Mouse (Mus musculus) regulatory T cell (primary cell): Measurements from ENCODE around the gene Crkl.
"Not testable (repeated sequence)": the region's sequence is repeated elsewhere in the genome, so short reads cannot be mapped to it uniquely, and the experiment has no call there.

Source experiments
- in situ Hi-C: fragments of 300-600 bp; cut with MboI, MseI; formaldehyde crosslinking; loops from one replicate; pipeline ENCODE4 v1.15.1; 2025; ENCODE audit warnings: high pct_unique_total_duplicates

The Crkl gene

DNA sequence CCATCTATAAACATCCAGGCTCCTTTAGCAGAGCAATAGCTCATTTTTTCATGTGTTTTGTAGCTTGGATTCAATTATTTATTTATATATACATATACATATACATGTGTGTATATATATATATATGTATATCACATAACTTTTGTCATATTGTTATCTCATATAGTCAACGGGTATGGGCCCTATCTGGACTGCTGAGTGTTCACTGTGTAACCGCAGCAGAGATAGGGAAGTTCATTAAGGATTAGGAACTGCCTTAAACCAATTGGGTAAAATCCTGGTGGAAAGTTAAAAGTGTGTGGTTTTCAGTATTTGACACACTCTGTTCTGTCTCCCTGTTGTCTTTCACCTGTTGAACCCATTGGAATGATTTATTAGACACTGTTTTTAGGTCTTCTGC lies 29.7 kb downstream of the Crkl start:
- in situ Hi-C loops = no loop called here

DNA sequence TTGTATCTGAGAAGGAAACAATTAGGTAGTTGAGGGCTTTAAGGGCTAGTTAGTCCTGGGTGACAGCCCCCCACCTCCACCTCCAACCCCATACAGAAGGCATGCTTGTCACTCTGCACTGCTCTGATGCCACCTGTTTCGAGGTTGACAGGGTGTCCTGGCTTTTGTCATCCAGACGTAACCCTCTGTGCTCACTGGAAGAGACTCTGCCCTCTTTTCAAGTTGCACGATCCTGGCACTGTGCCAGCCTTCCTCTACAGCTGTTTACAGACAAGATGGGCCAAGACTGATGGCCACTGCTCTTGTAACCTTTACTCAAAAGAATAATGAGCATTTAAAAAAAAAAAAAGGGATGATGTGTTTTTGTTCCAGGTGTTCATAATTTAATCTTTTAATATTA lies 34.7 kb downstream of the Crkl start:
- in situ Hi-C loops = no loop called here

DNA sequence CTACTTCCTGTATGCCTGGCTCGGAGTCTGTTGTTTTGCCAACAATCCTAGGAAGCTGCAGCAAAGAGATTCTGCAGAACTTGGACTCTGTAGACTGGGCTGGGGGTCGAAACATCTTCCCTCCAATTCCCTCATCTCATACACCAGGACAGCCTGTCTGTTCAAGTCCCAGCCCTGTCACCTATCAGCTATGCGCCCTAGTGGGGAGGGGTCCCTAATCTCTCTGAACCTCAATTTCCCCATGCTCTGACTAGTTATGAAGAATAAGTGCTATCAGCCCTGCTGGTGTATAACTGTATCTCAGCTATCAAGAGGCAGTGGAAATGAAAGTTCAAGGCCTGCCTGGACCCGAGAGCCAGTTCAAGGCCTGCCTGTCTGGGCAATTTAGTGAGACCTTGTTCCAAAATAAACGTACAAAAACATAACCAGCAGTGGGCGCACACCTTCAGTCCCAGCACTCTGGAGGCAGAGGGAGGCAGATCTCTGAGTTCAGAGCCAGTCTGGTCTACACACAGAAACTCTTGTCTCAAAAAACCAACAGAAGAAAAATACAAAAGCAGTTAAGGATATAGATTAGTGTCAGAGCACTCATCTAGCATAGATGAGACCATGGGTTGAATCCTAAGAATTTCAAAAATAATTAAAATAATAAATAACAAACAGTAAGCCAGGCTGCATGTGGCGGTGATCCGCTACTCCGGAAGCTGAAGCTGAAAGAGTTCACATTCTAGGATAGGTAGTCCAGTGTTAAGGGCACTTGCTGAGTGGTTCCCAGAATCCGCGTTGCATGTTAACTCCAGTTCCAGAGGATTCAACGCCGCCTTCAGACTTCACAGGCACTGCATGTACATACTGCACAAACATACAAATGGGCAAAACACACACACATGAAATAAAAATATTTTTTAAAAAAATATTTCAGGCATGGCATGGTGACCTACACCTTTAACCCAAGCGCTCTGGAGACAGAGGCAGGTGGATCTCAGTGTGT lies 37.0 kb downstream of the Crkl start:
- in situ Hi-C loops = no loop called here

DNA sequence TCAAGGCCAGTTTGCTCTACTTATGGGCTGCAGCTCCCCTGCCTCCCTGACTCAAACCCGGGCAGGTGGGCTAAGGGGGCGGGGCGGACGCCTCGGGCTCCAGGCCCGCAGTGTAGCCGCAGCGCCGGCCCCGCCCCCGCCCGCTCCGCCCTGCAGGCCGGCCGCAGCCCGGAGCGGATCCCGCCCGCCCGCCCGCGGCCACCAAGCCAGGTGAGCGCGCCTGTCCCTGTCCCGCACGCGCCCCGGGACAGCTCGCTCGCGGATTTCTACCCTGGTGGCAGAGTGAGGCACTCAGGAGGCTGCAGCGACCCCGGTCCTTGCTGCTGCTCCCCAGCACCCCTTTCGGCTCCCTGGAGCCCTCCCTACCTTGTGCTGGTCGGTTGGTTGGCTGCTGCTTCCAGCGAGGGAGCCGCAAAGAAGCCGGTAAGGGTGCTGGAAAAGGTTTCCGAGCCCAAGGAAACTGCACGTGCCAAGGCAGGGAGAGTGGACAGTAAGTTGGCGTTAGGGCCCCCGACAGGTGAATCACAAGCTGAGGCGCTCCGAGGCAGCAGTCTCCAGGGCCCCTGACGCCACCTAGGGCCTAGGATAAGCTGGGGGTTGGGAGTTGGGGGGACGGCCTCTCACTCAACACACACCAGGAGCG lies 37.8 kb downstream of the Crkl start, which contains the start of gene Aifm3:
Aifm3 (plus strand) TSS at position 143 of the 643 bp plus-strand sequence.
- in situ Hi-C loops = no loop called here

DNA sequence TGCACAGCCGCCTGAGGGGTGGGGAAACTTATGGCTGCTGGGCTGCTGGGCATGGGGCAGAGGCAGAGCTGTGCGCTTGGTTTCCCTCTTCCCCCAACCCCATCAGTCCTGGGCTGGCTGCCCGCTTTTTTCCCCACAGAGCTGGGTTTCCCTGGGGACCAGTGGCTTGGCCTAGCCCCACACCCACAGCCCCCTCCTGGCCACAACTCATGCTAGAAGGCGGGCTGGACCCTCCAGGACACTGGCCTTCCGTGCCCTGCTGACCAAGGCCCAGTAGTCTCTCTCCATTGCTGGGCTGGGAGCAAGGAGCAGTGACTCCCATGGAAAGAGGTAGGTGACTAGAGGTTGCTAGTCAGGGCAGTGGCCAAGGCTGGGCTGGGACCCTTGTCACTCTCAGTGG lies 39.4 kb downstream of the Crkl start:
- in situ Hi-C loops = no loop called here

DNA sequence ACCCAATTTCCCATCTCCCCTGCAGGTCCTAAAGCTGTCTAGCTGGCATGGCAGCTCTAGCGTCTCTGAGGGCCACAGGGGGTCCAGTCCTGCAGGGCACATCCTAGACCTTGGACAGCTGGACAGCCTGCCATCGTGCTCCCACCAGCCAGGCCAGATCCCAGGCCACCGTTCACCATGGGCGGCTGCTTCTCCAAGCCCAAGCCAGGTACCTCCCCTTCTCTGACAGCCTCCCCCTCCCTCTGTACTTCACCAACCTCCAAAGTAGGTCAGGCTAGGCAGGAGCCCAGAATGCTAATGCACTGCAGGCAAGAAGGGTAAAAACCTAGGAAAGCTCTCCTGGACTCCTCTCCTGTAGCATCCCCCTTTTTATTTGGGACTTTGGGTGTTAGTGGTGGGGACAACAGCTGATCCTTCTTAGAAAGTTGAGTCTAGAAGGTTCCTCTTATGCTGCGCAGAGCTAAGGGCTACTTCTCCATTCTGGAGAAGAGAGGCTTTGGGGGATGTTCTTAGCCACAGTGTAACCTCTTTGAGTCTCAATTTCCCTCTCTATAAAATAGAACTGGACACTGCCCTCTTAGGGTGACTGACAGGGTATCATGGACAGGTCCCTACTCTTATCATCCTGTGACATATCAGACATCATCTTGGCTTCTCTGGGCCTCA lies 40.2 kb downstream of the Crkl start:
- in situ Hi-C loops = no loop called here

DNA sequence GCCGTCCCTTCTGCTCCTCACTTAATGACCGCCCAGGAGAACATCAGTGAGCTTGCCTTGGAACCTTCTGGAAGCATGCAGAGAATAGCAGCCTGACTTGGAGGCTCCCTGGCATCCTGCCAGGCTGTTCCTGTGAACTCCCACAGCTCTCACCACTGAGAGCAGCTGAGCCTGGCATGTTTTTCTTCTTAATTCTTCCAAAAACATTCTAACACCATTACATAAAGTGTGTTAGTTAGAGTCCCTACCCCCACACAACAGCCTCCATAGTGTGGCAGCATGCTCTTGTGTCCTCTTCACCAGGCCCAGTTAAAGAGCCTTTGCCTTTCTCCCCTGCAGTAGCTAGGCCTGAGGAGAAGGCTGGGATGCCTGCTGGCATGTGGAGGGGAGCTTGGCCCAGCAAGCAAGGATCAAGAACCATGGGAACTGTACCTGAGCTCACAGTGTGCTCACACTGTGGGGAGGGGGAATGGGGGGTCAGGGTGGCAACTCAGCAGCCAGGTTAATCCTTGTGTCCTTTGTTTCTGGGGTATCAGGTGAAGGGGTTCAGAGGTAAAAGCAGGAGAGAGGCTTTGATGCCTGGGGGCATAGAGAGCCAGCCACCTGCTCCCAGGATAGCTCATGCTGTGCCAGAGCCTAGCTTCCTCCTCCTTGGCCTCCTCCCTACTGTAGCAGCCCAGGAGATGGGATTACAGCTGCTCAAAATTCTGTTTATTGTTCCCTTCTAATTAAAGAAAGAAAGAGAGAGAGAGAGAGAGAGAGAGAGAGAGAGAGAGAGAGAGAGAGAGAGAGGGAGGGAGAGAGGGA lies 44.9 kb downstream of the Crkl start:
- in situ Hi-C loops = no loop called here

DNA sequence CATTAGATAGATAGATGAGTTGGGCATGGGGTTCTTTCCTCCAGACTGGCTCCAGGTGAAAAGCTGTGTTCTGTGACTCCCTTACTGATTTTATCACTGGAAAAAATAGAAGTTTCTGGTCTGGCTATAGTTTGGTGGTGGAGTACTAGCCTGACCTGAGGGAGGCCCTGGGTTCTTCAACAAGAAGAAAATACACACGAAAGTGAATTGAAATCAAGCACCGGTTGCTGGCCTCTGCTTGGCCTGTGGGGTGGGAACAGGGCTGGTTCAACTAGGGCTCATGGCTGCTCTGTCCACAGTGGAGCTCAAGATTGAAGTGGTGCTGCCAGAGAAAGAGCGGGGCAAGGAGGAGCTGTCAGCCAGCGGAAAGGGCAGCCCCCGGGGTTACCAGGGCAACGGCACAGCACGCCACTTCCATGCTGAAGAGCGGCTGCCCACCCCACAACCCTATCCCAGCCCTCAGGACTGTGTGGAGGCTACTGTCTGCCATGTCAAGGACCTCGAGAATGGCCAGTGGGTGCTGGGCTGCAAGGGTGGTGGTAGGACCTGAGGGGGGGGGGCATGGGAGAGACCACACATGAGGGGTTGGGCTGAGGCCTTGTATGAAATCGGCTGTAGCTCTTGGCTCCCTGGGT lies 47.6 kb downstream of the Crkl start:
- in situ Hi-C loops = no loop called here

DNA sequence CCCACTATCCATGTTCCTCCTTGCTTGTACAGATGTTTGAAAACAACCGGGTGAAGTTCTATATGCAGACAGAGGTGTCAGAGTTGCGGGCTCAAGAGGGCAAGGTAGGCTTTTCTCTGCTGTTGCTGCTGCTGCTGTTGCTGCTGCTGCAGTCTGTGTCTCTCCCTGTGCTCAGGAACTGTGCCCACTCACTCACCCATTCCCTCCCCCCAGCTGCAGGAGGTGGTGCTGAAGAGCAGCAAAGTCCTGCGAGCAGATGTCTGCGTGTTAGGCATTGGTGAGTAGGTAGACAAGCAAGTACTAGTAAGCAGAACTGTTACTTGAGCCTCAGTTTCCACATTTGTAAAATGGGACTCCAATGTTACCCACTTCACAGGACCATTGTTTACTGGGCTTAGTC lies 50.9 kb downstream of the Crkl start:
- in situ Hi-C loops = no loop called here

DNA sequence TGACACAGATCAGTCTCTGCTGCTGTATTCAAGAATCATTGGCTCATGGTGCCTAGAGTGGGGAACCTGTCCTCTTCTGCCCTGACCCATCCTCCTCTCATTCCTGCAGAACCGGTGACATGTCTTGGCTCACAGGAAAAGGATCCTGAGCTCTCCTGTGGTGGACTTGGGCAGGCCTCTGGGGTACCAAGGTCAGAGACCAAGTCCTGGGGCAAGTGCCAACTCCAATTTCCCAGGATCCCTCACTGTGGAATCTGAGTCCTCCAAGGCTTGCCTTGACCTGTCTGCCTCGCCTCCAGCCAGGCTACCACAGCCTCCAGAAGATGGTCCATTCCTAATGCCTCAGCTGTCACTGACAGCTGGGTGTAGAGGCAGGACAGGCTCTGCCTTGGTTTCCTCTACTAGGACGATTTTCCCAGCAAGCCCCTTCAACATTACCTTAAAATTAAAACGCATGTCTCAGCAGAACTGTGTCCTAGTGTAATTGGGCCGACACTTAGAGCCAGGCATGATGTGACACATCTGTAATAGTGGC lies 55.3 kb downstream of the Crkl start:
- in situ Hi-C loops = no loop called here

DNA sequence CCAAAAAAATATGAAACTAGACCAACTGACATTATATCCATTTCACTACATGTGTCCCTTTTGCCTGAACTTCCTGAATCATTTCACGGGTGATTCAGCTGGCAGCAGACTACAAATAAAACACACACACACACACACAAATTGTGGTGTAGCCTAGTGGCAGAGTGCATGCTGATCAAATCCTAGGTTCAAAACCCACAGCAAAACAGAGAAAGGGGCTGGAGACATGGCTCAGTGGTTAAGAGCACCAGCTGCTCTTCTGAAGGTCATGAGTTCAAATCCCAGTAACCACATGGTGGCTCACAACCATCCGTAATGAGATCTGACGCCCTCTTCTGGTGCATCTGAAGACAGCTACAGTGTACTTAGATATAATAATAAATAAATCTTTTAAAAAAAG lies 56.2 kb downstream of the Crkl start:
- in situ Hi-C loops = not testable (repeated sequence)

DNA sequence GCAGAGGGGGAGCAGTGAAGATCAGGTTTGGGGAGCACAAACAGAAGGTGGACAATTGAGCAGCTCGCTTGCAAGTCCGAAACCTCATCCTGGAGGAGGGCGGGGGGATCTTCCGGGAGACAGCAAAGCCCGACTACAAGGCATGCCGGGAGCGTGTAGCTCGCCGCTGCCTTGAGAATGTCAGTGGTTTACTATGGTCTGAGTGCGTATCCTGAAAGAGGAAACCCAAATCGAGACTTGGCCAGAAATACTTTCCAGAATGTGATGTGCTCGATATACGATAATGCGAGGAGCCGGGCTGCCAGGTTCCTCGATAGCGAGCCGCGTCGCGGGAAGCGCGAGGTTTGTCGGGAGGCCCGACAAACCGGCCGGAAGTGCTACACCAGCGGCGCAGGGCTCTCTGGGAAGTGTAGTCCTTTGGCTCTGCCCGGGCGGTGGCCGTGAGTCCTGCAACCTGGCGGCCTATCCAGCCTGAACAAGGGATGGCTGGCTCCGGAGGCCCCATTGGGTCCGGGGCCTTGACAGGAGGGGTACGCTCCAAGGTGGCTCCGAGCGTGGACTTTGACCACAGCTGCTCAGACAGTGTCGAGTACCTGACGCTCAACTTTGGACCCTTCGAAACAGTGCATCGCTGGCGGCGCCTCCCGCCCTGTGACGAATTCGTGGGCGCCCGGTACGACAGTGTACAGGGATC lies 56.9 kb downstream of the Crkl start, which contains the start of gene Lztr1:
Lztr1 (plus strand) TSS at position 143 of the 694 bp plus-strand sequence.
- in situ Hi-C loops = no loop called here

DNA sequence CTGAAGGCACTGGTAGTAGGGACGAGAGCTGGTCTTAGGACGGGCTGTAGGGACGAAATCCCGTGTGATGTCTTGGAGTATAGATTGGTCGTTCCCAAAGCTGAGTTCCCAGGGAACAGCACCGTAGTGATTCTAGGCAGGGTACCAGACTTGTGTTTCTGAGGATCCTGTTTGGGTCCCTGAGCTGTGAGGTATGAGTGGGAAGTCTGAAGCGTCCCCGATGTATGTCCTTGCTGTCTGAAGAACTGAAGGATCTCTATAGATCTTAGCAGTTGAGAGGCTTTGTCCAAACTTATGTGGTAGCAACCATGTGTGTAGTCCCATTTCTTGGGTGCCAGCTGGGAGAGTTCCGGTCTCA lies 57.4 kb downstream of the Crkl start:
- in situ Hi-C loops = no loop called here

DNA sequence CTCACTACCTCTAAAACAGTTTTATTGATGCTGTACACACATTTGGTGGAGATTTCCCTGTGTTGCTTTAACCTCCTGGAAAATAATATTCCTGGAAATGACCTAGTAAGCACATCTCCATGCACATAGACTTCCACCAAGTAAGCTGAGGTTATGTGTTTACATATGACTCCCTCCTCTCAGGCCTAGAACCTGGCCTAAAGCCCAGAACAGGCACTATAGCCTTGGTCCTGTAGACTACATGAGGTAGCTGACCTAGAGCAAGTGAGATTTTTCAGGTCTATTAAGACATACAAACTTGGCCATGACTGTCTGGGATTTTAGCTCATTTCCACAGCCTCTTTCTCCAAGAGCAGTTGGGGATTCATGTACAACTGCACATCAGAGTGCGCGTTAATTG lies 58.4 kb downstream of the Crkl start:
- in situ Hi-C loops = loop anchor here (10.0 kb wide), 1 partner anchor 1305 kb away; the partner anchor contains the start of genes Cdc45 and Ufd1

DNA sequence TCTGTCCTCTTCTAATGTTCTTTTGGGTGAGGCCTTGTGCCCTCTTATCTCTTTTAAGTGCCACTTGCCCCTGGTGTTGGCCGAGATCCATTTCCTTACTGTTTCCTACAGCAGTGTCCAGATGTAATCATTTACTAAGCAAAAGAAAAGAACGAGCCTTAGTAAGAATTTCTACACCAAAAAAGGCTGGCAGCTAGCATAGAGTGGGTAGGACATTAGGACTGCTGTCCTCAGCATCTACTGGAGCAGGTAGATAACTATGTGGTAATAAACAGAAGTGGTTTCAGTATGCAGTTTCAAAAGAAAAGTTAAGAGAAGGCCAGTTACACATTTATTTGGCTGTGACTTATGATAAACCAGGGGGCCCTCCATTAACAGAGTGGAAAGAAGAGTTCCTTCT lies 58.9 kb downstream of the Crkl start:
- in situ Hi-C loops = loop anchor here (10.0 kb wide), 1 partner anchor 1304 kb away; the partner anchor contains the start of genes Cdc45 and Ufd1

DNA sequence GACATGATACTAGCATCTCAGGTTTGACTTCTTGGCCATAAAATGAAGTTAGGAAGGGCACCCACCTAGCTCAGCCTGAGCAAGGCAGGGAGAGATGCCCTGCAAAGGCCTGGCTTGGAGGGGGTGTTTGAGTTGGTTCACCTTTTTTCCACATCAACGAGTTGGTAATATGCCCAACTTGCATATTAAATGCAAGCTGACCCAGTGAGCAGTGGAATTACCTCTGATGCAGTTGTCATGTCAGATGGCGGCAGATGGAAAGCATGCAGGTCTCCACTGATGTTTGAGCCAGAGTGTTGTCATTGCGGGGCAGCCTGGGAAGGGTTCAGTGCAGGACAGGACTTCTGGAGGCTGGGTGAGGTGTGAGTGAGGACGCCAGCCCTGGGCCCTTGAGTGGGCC lies 59.6 kb downstream of the Crkl start:
- in situ Hi-C loops = loop anchor here (10.0 kb wide), 1 partner anchor 1303 kb away; the partner anchor contains the start of genes Cdc45 and Ufd1

DNA sequence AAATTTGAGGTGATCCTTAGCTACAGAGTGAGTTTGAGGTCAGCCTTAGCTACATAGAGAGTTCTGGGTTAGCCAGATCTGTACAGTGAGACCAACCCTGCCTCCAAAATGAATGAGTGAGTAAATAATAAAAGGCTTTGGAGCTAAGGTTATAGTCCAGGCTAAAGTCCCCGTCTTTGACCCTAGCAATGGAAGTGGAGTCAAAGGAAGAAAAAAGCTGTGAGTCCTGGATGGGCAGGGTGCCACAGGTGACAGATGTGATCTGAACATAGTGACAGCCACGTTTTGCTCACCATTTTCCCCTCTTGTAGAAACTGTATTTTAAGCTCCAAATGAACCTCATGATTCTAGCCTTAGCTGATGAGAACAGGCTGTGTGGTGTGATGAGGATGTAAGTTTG lies 67.1 kb downstream of the Crkl start:
- in situ Hi-C loops = loop anchor here (10.0 kb wide), 1 partner anchor 1296 kb away; the partner anchor contains the start of genes Cdc45 and Ufd1

DNA sequence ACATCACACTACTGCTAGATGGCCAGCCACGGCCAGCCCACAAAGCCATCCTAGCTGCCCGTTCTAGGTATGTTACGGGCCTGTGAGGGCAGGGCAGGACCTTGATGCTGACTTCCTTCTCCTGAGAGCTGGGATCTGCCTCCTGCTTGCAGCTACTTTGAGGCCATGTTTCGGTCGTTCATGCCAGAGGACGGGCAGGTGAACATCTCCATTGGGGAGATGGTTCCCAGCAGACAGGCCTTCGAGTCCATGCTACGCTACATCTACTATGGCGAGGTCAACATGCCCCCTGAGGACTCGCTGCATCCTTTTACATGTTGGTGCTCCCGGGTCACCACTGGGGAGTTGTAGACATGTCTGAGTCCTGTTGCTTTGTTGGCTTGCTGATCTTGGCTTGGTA lies 72.4 kb downstream of the Crkl start:
- in situ Hi-C loops = no loop called here

DNA sequence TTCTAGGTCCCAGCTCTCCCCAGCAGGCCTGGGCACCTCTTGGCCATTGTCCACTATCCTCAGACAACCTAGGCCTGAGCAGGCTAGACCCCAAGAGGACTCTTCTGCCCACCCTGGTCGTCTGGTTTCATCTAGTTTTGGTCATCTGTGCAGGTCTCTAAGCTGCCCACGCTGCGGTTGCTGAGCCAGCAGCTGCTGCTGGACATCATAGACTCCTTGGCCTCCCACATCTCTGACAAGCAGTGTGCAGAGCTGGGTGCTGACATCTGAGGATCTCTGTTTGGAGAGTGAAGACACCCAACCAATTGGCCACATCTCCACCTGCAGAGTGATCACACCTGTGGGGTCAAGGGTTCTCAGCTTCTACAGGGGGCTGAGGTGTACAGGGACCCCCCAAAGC lies 73.7 kb downstream of the Crkl start:
- in situ Hi-C loops = no loop called here

DNA sequence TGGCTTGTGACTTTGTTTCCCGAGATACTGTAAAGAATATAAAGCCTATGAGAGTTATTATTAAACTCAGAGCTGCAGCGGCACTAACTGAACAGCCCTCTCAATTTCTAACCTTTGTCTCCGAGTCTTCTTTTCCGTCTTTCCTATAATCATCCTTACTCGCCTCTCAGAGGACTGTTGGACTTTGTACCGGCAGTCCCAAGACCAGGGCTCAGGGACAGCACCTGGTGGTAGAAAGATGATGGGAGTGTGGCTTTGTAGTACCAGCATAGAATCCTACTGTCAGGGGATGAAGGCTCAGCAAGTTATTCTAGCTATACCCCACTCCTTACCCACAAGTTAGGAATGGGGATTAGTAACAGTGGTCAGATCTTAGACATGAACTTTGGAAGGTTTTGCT lies 74.4 kb downstream of the Crkl start:
- in situ Hi-C loops = no loop called here
